Mouse (Mus musculus) stomach, embryonic 14.5 days (tissue): ENCODE data around the gene Ifna7. TPM values are rescaled to one million over a fixed set of nuclear protein-coding genes. Genes with fewer than 3 reads are reported as not detected.
"Not testable (repeated sequence)": the region's sequence is repeated elsewhere in the genome, so short reads cannot be mapped to it uniquely, and the experiment has no call there.

Experiments used
- ATAC-seq: fragments of 200-750 bp; cut with Nextera tagmentation; 2 replicates; pipeline ENCODE4 v1.8.0; 2017; ENCODE audit warnings: low read depth, moderate TSS enrichment; ENCODE audit not compliant: insufficient number of reproducible peaks, insufficient read depth, low FRiP score
- H3K27ac ChIP-seq: fragments of 300-500 bp; sonication (generic); 2 replicates; pipeline ENCODE4 v1.5.1; 2014; ENCODE audit warnings: mild to moderate bottlenecking, low read length, moderate library complexity, mixed read lengths
- H3K27me3 ChIP-seq: fragments of 300-500 bp; sonication (generic); 2 replicates; pipeline ENCODE4 v1.6.1; 2014; ENCODE audit warnings: low read length, control low read depth, mixed read lengths; ENCODE audit not compliant: control insufficient read depth, insufficient read depth
- H3K36me3 ChIP-seq: fragments of 300-500 bp; sonication (generic); 2 replicates; pipeline ENCODE4 v1.6.1; 2014; ENCODE audit warnings: mild to moderate bottlenecking, control low read depth, low read length, moderate library complexity, mixed read lengths; ENCODE audit not compliant: control insufficient read depth, insufficient read depth
- H3K4me1 ChIP-seq: fragments of 300-500 bp; sonication (generic); 2 replicates; pipeline ENCODE4 v1.6.1; 2014; ENCODE audit warnings: low read length, control low read depth, mixed read lengths; ENCODE audit not compliant: control insufficient read depth, insufficient read depth
- H3K4me2 ChIP-seq: fragments of 300-500 bp; sonication (generic); replicated peaks from 2 replicates; pipeline ENCODE4 v1.6.1; 2014; ENCODE audit warnings: low read depth, low read length, control low read depth
- H3K4me3 ChIP-seq: fragments of 300-500 bp; sonication (generic); 2 replicates; pipeline ENCODE4 v1.5.1; 2014; ENCODE audit warnings: low read depth, low read length, control low read depth
- H3K9ac ChIP-seq: fragments of 300-500 bp; sonication (generic); replicated peaks from 2 replicates; pipeline ENCODE4 v1.6.1; 2014; ENCODE audit warnings: low read depth, mild to moderate bottlenecking, control low read depth, low read length, moderate library complexity, mixed read lengths
- H3K9me3 ChIP-seq: fragments of 300-500 bp; sonication (generic); 2 replicates; pipeline ENCODE4 v1.6.1; 2016; ENCODE audit warnings: low read depth, low read length, control low read depth; ENCODE audit not compliant: control insufficient read depth
- WGBS: fragments of 180-500 bp; shearing (Covaris S2); extraction: QIAGEN DNeasy Blood & Tissue Kit; methylation state at CpG from one replicate; pipeline ENCODE4 v1.1.7; 2014; 5-methylcytosine and 5-hydroxymethylcytosine counted together
- polyA plus RNA-seq: library from polyadenylated mRNA; unstranded; fragments of >200 nt; fragmentation: Nextera tagmentation; extraction: Ambion mirVana; gene quantifications from 2 replicates; pipeline ENCODE4 v1.2.1, GENCODE M21; 2014

Gene Ifna7
- polyA plus RNA-seq, 1 experiment from 2014 or later = not detected

GRCm38 (mm10) chr4:88822995-88823394 is 7.0 kb downstream of the Ifna7 start:
- Histone ChIP-seq H3K9me3 (no peaks in the 10 kb centered on the region), H3K27ac (no peak overlapping the region), H3K36me3 (no peaks in the 10 kb centered on the region), H3K27me3 (no peaks in the 10 kb centered on the region; the same call in 1 of the 2 replicates), H3K4me3 (no peak overlapping the region), H3K4me2 (no peak overlapping the region), H3K4me1 (no peaks in the 10 kb centered on the region), H3K9ac (no peak overlapping the region)
- 26% methylated on average over 4 of the region's 4 CpGs for WGBS
- ATAC-seq = no peak

- not testable (repeated sequence) for H3K4me1 ChIP-seq, H3K36me3 ChIP-seq, ATAC-seq, H3K9ac ChIP-seq, H3K9me3 ChIP-seq, H3K27me3 ChIP-seq, H3K4me3 ChIP-seq, H3K27ac ChIP-seq, H3K4me2 ChIP-seq
Observed at GRCm38 (mm10) chr4:88827116-88827515, 11.1 kb downstream of the Ifna7 start, which contains the start of gene Ifna6. TSS of gene Ifna6 (plus strand) at chr4:88827416.

- no peaks in the 10 kb centered on the region for H3K4me1 ChIP-seq
- H3K27me3 ChIP-seq = no peaks in the 10 kb centered on the region
- no peaks in the 10 kb centered on the region for H3K36me3 ChIP-seq
- H3K9ac ChIP-seq = no peak overlapping the region
- H3K27ac ChIP-seq = no peak overlapping the region
- 30% methylated on average over 4 of the region's 4 CpGs for WGBS
- no peak overlapping the region for H3K4me2 ChIP-seq
- H3K9me3 ChIP-seq = no peaks in the 10 kb centered on the region
- no peak for ATAC-seq
- no peak overlapping the region for H3K4me3 ChIP-seq
Observed at GRCm38 (mm10) chr4:88830523-88830922, 14.5 kb downstream of the Ifna7 start.

- not testable (repeated sequence) for H3K9me3 ChIP-seq, ATAC-seq, H3K36me3 ChIP-seq, H3K27me3 ChIP-seq, H3K4me2 ChIP-seq, H3K27ac ChIP-seq, H3K4me3 ChIP-seq, H3K4me1 ChIP-seq, H3K9ac ChIP-seq
- WGBS = 64% methylated on average over 1 of the region's 1 CpGs
Observed at GRCm38 (mm10) chr4:88835225-88835624, 19.2 kb downstream of the Ifna7 start, which contains the start of gene Ifna5. TSS of gene Ifna5 (plus strand) at chr4:88835525.

- 49% methylated on average over 3 of the region's 3 CpGs for WGBS
- H3K27me3 ChIP-seq = no peaks in the 10 kb centered on the region
- no peak for ATAC-seq
- no peak overlapping the region for H3K9ac ChIP-seq
- no peak overlapping the region for H3K4me2 ChIP-seq
- no peak overlapping the region for H3K27ac ChIP-seq
- no peaks in the 10 kb centered on the region for H3K36me3 ChIP-seq
- H3K9me3 ChIP-seq = no peaks in the 10 kb centered on the region
- no peak overlapping the region for H3K4me3 ChIP-seq
- H3K4me1 ChIP-seq = no peaks in the 10 kb centered on the region
Observed at GRCm38 (mm10) chr4:88838828-88839227, 22.8 kb downstream of the Ifna7 start.

GRCm38 (mm10) chr4:88840058-88840457 is 24.0 kb downstream of the Ifna7 start:
- H3K4me1 ChIP-seq = no peaks in the 10 kb centered on the region
- H3K36me3 ChIP-seq = no peaks in the 10 kb centered on the region
- no peak overlapping the region for H3K4me2 ChIP-seq
- H3K9me3 ChIP-seq = no peaks in the 10 kb centered on the region
- WGBS = 75% methylated on average over 3 of the region's 3 CpGs
- no peak for ATAC-seq
- no peak overlapping the region for H3K9ac ChIP-seq
- H3K4me3 ChIP-seq = no peak overlapping the region
- H3K27me3 ChIP-seq = no peaks in the 10 kb centered on the region
- no peak overlapping the region for H3K27ac ChIP-seq

- H3K4me3 ChIP-seq = no peak within 1 kb of the TSS
- no peak within 1 kb of the TSS for H3K9ac ChIP-seq
- H3K27me3 ChIP-seq = no peaks in the 10 kb centered on the region
- H3K9me3 ChIP-seq = no peaks in the 10 kb centered on the region
- H3K36me3 ChIP-seq = no peaks in the 10 kb centered on the region
- H3K4me1 ChIP-seq = no peaks in the 10 kb centered on the region
- no peak within 1 kb of the TSS for H3K27ac ChIP-seq
- ATAC-seq = no peak
- no peak within 1 kb of the TSS for H3K4me2 ChIP-seq
- WGBS = 63% methylated on average over 2 of the region's 2 CpGs
Observed at GRCm38 (mm10) chr4:88841438-88841911, 25.4 kb downstream of the Ifna7 start, which contains the start of gene Ifna4. TSS of gene Ifna4 (plus strand) at chr4:88841861.

- Histone ChIP-seq H3K4me3 (no peak overlapping the region), H3K9me3 (no peaks in the 10 kb centered on the region), H3K9ac (no peak overlapping the region), H3K27ac (no peak overlapping the region), H3K27me3 (no peaks in the 10 kb centered on the region), H3K4me2 (no peak overlapping the region), H3K36me3 (no peaks in the 10 kb centered on the region), H3K4me1 (no peaks in the 10 kb centered on the region)
- WGBS = 49% methylated on average over 2 of the region's 2 CpGs
- ATAC-seq = no peak
Observed at GRCm38 (mm10) chr4:88845334-88845733, 29.3 kb downstream of the Ifna7 start.

- 84% methylated on average over 1 of the region's 1 CpGs for WGBS
- no peak within 1 kb of the TSS for H3K9ac ChIP-seq
- H3K36me3 ChIP-seq = no peaks in the 10 kb centered on the region
- H3K9me3 ChIP-seq = no peaks in the 10 kb centered on the region
- no peak within 1 kb of the TSS for H3K4me3 ChIP-seq
- no peaks in the 10 kb centered on the region for H3K4me1 ChIP-seq
- no peak within 1 kb of the TSS for H3K27ac ChIP-seq
- no peaks in the 10 kb centered on the region for H3K27me3 ChIP-seq
- ATAC-seq = no peak
- no peak within 1 kb of the TSS for H3K4me2 ChIP-seq
Observed at GRCm38 (mm10) chr4:88849698-88850097, 33.7 kb downstream of the Ifna7 start, which contains the start of gene Ifna1. TSS of gene Ifna1 (plus strand) at chr4:88850087.
